Mouse (Mus musculus) bone marrow macrophage, adult 2 months (primary cell): ENCODE results near the gene Mpdu1. TPM values are rescaled to one million over a fixed set of nuclear protein-coding genes. Genes with fewer than 3 reads are reported as not detected.

Source experiments
- H3K27ac ChIP-seq: 2 replicates; pipeline ENCODE4 v1.5.1; 2012; ENCODE audit warnings: low read depth, low read length; ENCODE audit not compliant: insufficient read depth
- H3K4me1 ChIP-seq: 2 replicates; pipeline ENCODE4 v1.6.1; 2012; ENCODE audit warnings: low read length; ENCODE audit not compliant: control insufficient read depth, insufficient read depth
- H3K4me3 ChIP-seq: 2 replicates; pipeline ENCODE4 v1.5.1; 2012; ENCODE audit warnings: mild to moderate bottlenecking, low read length, moderate library complexity; ENCODE audit not compliant: insufficient read depth
- CTCF ChIP-seq: IDR thresholded peaks from 2 replicates; pipeline ENCODE4 v1.5.1; 2012; ENCODE audit warnings: low read depth, mild to moderate bottlenecking, low read length, moderate library complexity
- POLR2A ChIP-seq: IDR thresholded peaks from 2 replicates; pipeline ENCODE4 v1.6.1; 2012; ENCODE audit warnings: mild to moderate bottlenecking, low read depth, low read length, borderline replicate concordance
- polyA plus RNA-seq: library from polyadenylated mRNA; stranded (reverse); fragments of >200 nt; gene quantifications from 2 replicates; pipeline ENCODE4 v1.2.4, GENCODE M21; 2012; ENCODE audit not compliant: missing spikeins, insufficient read depth, insufficient read length

Mpdu1 gene
- polyA plus RNA-seq = 64.2 and 68.9 TPM in 2 replicates

DNA sequence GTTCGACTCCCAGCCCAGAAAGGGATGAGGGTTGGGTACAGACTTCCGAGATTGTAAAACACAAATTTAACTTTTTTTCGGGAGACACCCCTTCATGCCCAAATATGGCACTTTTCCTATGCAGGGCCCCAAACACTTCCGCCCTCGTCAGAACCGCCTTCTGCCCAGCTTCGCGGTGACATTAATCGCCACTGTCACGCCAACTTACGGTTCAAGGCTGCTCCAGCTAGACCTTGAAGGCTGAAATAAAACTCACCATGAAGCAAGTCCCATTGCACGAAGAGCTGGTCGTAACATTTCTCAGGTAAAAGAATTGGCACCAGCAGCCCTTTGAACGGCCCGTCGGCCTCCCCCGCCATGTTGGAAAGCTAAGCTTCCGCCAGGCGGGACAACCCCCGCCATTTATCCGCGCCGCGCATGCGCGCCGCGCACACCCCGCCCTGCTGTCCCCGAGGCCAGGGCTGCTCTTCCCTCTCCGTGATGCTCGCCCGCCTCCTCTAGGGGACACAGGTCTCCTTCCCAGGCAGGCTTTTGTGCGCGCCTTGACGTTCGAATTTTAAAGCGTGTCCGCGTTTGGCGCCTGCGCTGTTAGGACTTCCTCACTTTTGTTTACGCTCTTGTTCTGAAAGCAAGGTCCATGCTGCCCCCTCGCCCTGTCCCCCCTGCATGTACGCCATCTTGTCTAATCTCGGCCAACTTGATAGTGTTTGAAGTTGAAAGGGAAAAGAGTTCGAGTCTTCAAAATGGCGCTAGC is at the start of gene Mpdu1:
Gene Mpdu1, minus strand, starts transcription at position 430 of the 754 bp plus-strand sequence.
- H3K4me1 ChIP-seq = peaks cover 12% of the 10 kb centered on the region
- TF ChIP-seq CTCF (no peak), POLR2A (no peak; the same call in 1 of the 2 replicates)
- H3K27ac ChIP-seq = peak within 1 kb of the TSS; percentile 96
- peak within 1 kb of the TSS; percentile 90 for H3K4me3 ChIP-seq

GRCm38 (mm10) chr11:69711082-69711481 is 48.6 kb upstream of the Mpdu1 start:
- Histone ChIP-seq H3K27ac (no peak overlapping the region), H3K4me3 (no peak overlapping the region), H3K4me1 (no peaks in the 10 kb centered on the region)
- TF ChIP-seq CTCF (no peak), POLR2A (no peak)

GRCm38 (mm10) chr11:69710470-69710869 is 48.0 kb upstream of the Mpdu1 start:
- TF ChIP-seq CTCF = no peak
- no peak for TF ChIP-seq POLR2A
- Histone ChIP-seq H3K27ac (no peak overlapping the region), H3K4me1 (no peaks in the 10 kb centered on the region), H3K4me3 (no peak overlapping the region)

- H3K27ac ChIP-seq = no peak overlapping the region
- TF ChIP-seq POLR2A = no peak
- TF ChIP-seq CTCF = no peak
- H3K4me3 ChIP-seq = no peak overlapping the region
- no peaks in the 10 kb centered on the region for H3K4me1 ChIP-seq
Measured at GRCm38 (mm10) chr11:69709554-69710446, 47.4 kb upstream of the Mpdu1 start.

DNA sequence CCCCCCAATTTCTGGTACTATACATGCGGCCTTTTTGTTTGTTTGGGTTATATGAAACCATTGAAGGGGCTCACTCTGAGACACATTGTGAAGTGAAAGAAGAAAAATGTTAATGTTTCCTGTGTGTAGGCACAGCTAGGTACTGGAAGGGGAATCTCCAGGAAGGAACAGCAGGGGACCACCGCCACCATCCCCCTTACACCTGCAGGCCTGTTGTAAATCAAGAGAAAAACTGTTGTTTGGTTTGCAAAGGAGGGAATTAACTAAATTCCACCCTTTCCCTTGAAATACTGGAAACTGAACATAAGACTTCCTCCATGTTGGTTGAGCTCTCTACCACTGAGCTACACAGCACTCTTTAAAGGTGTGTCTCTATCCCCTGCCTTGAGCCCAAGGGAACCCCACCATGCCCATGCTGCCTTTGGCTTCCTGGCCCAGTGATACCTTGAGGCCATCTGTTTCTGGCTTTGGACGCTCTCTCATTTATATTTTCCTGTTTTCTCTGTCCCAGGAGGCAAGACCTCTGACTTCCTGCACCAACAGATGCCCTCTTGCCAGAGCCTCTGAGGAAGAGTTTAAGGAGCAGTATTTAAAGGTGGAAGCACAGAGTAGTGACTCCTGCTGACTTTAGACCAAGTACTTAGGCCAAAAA is 46.3 kb upstream of the Mpdu1 start:
- H3K4me3 ChIP-seq = no peak overlapping the region
- H3K27ac ChIP-seq = no peak overlapping the region
- TF ChIP-seq CTCF = no peak
- TF ChIP-seq POLR2A = no peak
- no peaks in the 10 kb centered on the region for H3K4me1 ChIP-seq

DNA sequence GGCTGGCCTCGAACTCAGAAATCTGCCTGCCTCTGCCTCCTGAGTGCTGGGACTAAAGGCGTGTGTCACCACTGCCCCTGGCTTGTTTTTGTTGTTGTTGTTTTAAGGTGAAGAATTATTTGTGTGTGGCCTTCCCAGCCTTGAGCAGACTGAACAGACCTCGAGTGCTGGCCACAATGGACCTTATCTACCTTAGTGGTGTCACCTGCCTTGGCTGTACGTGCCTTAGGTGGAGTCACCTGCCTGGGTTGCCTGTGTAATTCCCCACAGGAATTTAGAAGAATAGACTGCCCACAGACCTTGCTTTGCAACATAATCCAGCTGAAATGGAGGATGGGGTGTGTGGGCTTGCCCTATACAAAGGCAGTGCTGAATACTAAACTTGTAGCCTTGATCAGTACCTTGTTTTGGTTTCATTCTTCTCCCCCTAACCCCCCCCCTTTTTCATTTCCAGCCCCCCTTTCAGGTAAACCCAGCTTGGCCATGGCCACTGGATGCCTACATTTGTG is 45.5 kb upstream of the Mpdu1 start:
- no peaks in the 10 kb centered on the region for H3K4me1 ChIP-seq
- no peak overlapping the region for H3K4me3 ChIP-seq
- no peak for TF ChIP-seq CTCF
- TF ChIP-seq POLR2A = no peak
- no peak overlapping the region for H3K27ac ChIP-seq

- Histone ChIP-seq H3K4me3 (no peak overlapping the region), H3K4me1 (no peaks in the 10 kb centered on the region), H3K27ac (no peak overlapping the region)
- no peak for TF ChIP-seq CTCF
- no peak for TF ChIP-seq POLR2A
Measured at GRCm38 (mm10) chr11:69707480-69707847, 45.0 kb upstream of the Mpdu1 start.

DNA sequence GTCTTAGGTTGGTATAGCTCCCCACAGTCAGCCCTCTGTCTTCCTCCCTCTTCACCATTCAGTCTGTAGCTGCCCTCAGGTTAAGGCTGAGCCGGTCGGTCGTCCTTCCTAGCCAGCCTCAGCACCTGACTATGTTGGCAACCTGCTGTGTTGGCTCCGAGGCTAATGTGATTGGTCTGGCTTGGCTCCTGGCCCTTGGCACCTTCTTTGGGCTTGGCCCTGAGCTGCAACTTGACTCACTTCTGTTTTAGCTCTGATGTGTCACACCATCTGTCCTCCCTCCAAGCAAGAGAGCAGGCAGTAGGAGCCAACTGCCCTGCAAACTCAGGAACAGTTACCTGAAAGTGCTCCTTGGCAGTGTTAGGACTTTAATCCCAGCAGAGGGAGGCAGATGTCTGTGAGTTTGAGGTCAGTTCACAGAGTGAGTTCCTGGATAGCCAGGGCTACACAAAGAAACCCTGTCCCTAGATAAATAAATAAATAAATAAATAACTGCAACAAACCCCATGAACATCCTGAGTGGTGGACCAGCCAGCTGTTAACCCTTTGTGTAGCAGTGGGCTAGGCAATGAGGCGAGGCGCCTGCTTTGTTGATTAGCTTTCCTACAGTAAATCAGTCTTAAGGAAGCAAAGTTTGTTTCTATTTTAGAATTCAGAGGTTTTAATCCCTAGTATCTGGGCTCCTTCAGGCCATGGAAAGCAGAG is 44.5 kb upstream of the Mpdu1 start:
- Histone ChIP-seq H3K27ac (no peak overlapping the region), H3K4me1 (no peaks in the 10 kb centered on the region), H3K4me3 (no peak overlapping the region)
- TF ChIP-seq CTCF = no peak

GRCm38 (mm10) chr11:69704613-69705010 is 42.2 kb upstream of the Mpdu1 start:
- no peak overlapping the region for H3K4me3 ChIP-seq
- no peaks in the 10 kb centered on the region for H3K4me1 ChIP-seq
- no peak overlapping the region for H3K27ac ChIP-seq
- TF ChIP-seq POLR2A (no peak), CTCF (no peak)
